Mouse (Mus musculus): ENCODE results near the gene Hist2h2bb. TPM values are rescaled to one million over a fixed set of nuclear protein-coding genes. Genes with fewer than 3 reads are reported as not detected.
"Not testable (repeated sequence)": the region's sequence is repeated elsewhere in the genome, so short reads cannot be mapped to it uniquely, and the experiment has no call there.

Hist2h2bb gene
- polyA plus RNA-seq, 1 experiment, result 1.0 TPM

- Histone ChIP-seq H3K4me3 (replicated peaks) (peak overlapping the region; percentile 86), H3K9me3 (no peaks in the 10 kb centered on the region), H3K36me3 (replicated peaks; ENCODE audit: low read length) (peaks cover 7% of the 10 kb centered on the region), H3K27me3 (replicated peaks) (no peaks in the 10 kb centered on the region), H3K4me1 (peaks cover 56% of the 10 kb centered on the region)
- TF ChIP-seq FLI1 (IDR thresholded peaks at IDR 0.05; ENCODE audit: low read length) (no peak), GATA1 (IDR thresholded peaks at IDR 0.05; ENCODE audit: borderline replicate concordance, low read length) (no peak)
These were observed 28.8 kb upstream of the Hist2h2bb start for GRCm38 (mm10) chr3:96240799-96241197.

GRCm38 (mm10) chr3:96243921-96244572 lies 25.5 kb upstream of the Hist2h2bb start:
- H3K4me3 ChIP-seq (replicated peaks), result peak overlapping the region; percentile 94
- no peaks in the 10 kb centered on the region for H3K9me3 ChIP-seq
- H3K4me1 ChIP-seq, result peaks cover 52% of the 10 kb centered on the region
- no peak for TF ChIP-seq FLI1 (IDR thresholded peaks at IDR 0.05; ENCODE audit: low read length)
- TF ChIP-seq GATA1 (IDR thresholded peaks at IDR 0.05; ENCODE audit: borderline replicate concordance, low read length), result no peak
- no peaks in the 10 kb centered on the region for H3K27me3 ChIP-seq (replicated peaks)
- H3K36me3 ChIP-seq (replicated peaks; ENCODE audit: low read length), result peaks cover 7% of the 10 kb centered on the region

GRCm38 (mm10) chr3:96245003-96245886 lies 24.3 kb upstream of the Hist2h2bb start, which contains the start of gene Hist2h2aa1:
TSS of gene Hist2h2aa1 (plus strand) at chr3:96245497.
- not testable (repeated sequence) for H3K36me3 ChIP-seq (replicated peaks; ENCODE audit: low read length); H3K9me3 ChIP-seq; H3K27me3 ChIP-seq (replicated peaks)
- Histone ChIP-seq H3K4me1 (peaks cover 54% of the 10 kb centered on the region), H3K4me3 (replicated peaks) (peak within 1 kb of the TSS; percentile 94)

GRCm38 (mm10) chr3:96246018-96246417 lies 23.5 kb upstream of the Hist2h2bb start:
- Histone ChIP-seq H3K4me1 (peaks cover 54% of the 10 kb centered on the region), H3K4me3 (replicated peaks) (peak overlapping the region; percentile 83)
- H3K36me3 ChIP-seq (replicated peaks; ENCODE audit: low read length); H3K9me3 ChIP-seq; H3K27me3 ChIP-seq (replicated peaks): not testable (repeated sequence)

GRCm38 (mm10) chr3:96246427-96246856 lies 23.1 kb upstream of the Hist2h2bb start, which contains the start of gene Hist2h3c1:
TSS of gene Hist2h3c1 (plus strand) at chr3:96246685.
- Histone ChIP-seq H3K4me1 (peaks cover 52% of the 10 kb centered on the region), H3K4me3 (replicated peaks) (peak within 1 kb of the TSS; percentile 88)
- not testable (repeated sequence) for H3K27me3 ChIP-seq (replicated peaks); H3K9me3 ChIP-seq; H3K36me3 ChIP-seq (replicated peaks; ENCODE audit: low read length)

- Histone ChIP-seq H3K36me3 (replicated peaks; ENCODE audit: low read length) (peaks cover under 1% of the 10 kb centered on the region), H3K4me3 (replicated peaks) (peak overlapping the region; percentile 88), H3K4me1 (peaks cover 43% of the 10 kb centered on the region), H3K9me3 (no peaks in the 10 kb centered on the region), H3K27me3 (replicated peaks) (no peaks in the 10 kb centered on the region)
- TF ChIP-seq FLI1 (IDR thresholded peaks at IDR 0.05; ENCODE audit: low read length), result no peak
- TF ChIP-seq GATA1 (IDR thresholded peaks at IDR 0.05; ENCODE audit: borderline replicate concordance, low read length), result no peak
These were observed 22.0 kb upstream of the Hist2h2bb start for GRCm38 (mm10) chr3:96247356-96248140.

- H3K27me3 ChIP-seq (replicated peaks), result no peaks in the 10 kb centered on the region
- H3K4me3 ChIP-seq (replicated peaks), result peak overlapping the region; percentile 88
- H3K4me1 ChIP-seq, result peaks cover 36% of the 10 kb centered on the region
- TF ChIP-seq FLI1 (IDR thresholded peaks at IDR 0.05; ENCODE audit: low read length) (no peak), GATA1 (IDR thresholded peaks at IDR 0.05; ENCODE audit: borderline replicate concordance, low read length) (no peak)
- H3K36me3 ChIP-seq (replicated peaks; ENCODE audit: low read length), result no peaks in the 10 kb centered on the region
- no peaks in the 10 kb centered on the region for H3K9me3 ChIP-seq
These were observed 21.2 kb upstream of the Hist2h2bb start for GRCm38 (mm10) chr3:96248141-96249033.

GRCm38 (mm10) chr3:96249034-96249345 lies 20.6 kb upstream of the Hist2h2bb start:
- Histone ChIP-seq H3K27me3 (replicated peaks) (no peaks in the 10 kb centered on the region), H3K36me3 (replicated peaks; ENCODE audit: low read length) (no peaks in the 10 kb centered on the region), H3K4me1 (peaks cover 30% of the 10 kb centered on the region), H3K9me3 (no peaks in the 10 kb centered on the region), H3K4me3 (replicated peaks) (peak overlapping the region; percentile 88)
- TF ChIP-seq FLI1 (IDR thresholded peaks at IDR 0.05; ENCODE audit: low read length) (no peak), GATA1 (IDR thresholded peaks at IDR 0.05; ENCODE audit: borderline replicate concordance, low read length) (no peak)

GRCm38 (mm10) chr3:96250890-96251289 lies 18.7 kb upstream of the Hist2h2bb start:
- H3K4me3 ChIP-seq (replicated peaks), result no peak overlapping the region
- TF ChIP-seq GATA1 (IDR thresholded peaks at IDR 0.05; ENCODE audit: borderline replicate concordance, low read length), result no peak
- TF ChIP-seq FLI1 (IDR thresholded peaks at IDR 0.05; ENCODE audit: low read length), result no peak
- no peaks in the 10 kb centered on the region for H3K27me3 ChIP-seq (replicated peaks)
- H3K9me3 ChIP-seq, result no peaks in the 10 kb centered on the region
- H3K4me1 ChIP-seq, result peaks cover 33% of the 10 kb centered on the region
- no peaks in the 10 kb centered on the region for H3K36me3 ChIP-seq (replicated peaks; ENCODE audit: low read length)

Measured in megakaryocyte, embryonic 14.5 days (primary cell).